Mouse (Mus musculus) embryonic facial prominence, embryonic 10.5 days (tissue): Measurements from ENCODE around the gene Sdr9c7. TPM values are rescaled to one million over a fixed set of nuclear protein-coding genes. Genes with fewer than 3 reads are reported as not detected.

Source experiments
- DNase-seq: peaks from one replicate; pipeline ENCODE4 v3.0.0-alpha.2; 2017; ENCODE audit warnings: low spot score
- H3K27ac ChIP-seq: fragments of 300-500 bp; sonication (generic); replicated peaks from 2 replicates; pipeline ENCODE4 v1.5.1; 2016; ENCODE audit warnings: mild to moderate bottlenecking
- H3K27me3 ChIP-seq: fragments of 300-500 bp; sonication (generic); replicated peaks from 2 replicates; pipeline ENCODE4 v1.6.1; 2016; ENCODE audit warnings: low read depth, mild to moderate bottlenecking; ENCODE audit not compliant: poor library complexity, severe bottlenecking
- H3K36me3 ChIP-seq: fragments of 300-500 bp; sonication (generic); replicated peaks from 2 replicates; pipeline ENCODE4 v1.6.1; 2016; ENCODE audit warnings: mild to moderate bottlenecking, moderate library complexity
- H3K4me1 ChIP-seq: fragments of 300-500 bp; sonication (generic); 2 replicates; pipeline ENCODE4 v1.6.1; 2016
- H3K4me3 ChIP-seq: fragments of 300-500 bp; sonication (generic); 2 replicates; pipeline ENCODE4 v1.5.1; 2016; ENCODE audit warnings: mild to moderate bottlenecking, moderate library complexity
- H3K9me3 ChIP-seq: fragments of 300-500 bp; sonication (generic); 2 replicates; pipeline ENCODE4 v1.6.1; 2016; ENCODE audit warnings: mild to moderate bottlenecking
- WGBS: fragments of 180-500 bp; shearing (Covaris S2); methylation state at CpG from one replicate; pipeline ENCODE4 v1.1.7; 2016; 5-methylcytosine and 5-hydroxymethylcytosine counted together
- polyA plus RNA-seq: library from polyadenylated mRNA; unstranded; fragments of >200 nt; fragmentation: Nextera tagmentation; extraction: Ambion mirVana; gene quantifications from 2 replicates; pipeline ENCODE4 v1.2.1, GENCODE M21; 2016

Sdr9c7 gene
- polyA plus RNA-seq = not detected in 2 replicates

GRCm38 (mm10) chr10:127898218-127898617 lies at the start of gene Sdr9c7:
Gene Sdr9c7 (plus strand): TSS chr10:127898518.
- H3K9me3 ChIP-seq = no peaks in the 10 kb centered on the region
- WGBS = 83% methylated on average over 2 of the region's 2 CpGs
- no peak within 1 kb of the TSS for H3K4me3 ChIP-seq
- H3K4me1 ChIP-seq = no peaks in the 10 kb centered on the region; the same call in 1 of the 2 replicates
- H3K27me3 ChIP-seq = no peaks in the 10 kb centered on the region
- no peak within 1 kb of the TSS for H3K27ac ChIP-seq
- DNase-seq = no peak
- H3K36me3 ChIP-seq = no peaks in the 10 kb centered on the region

- no peaks in the 10 kb centered on the region; the same call in 1 of the 2 replicates for H3K9me3 ChIP-seq
- no peak for DNase-seq
- no peaks in the 10 kb centered on the region for H3K4me1 ChIP-seq
- H3K36me3 ChIP-seq = no peaks in the 10 kb centered on the region
- H3K27ac ChIP-seq = no peak within 1 kb of the TSS
- no peak within 1 kb of the TSS for H3K4me3 ChIP-seq
- no peaks in the 10 kb centered on the region for H3K27me3 ChIP-seq
- WGBS = 76% methylated on average over 1 of the region's 1 CpGs
Observed at GRCm38 (mm10) chr10:127849628-127850027, 48.7 kb upstream of the Sdr9c7 start, which contains the start of gene Rdh19. Gene Rdh19 (plus strand): TSS chr10:127849928.

GRCm38 (mm10) chr10:127856376-127856775 lies 41.9 kb upstream of the Sdr9c7 start:
- Histone ChIP-seq H3K27ac (no peak overlapping the region), H3K36me3 (no peaks in the 10 kb centered on the region), H3K4me1 (no peaks in the 10 kb centered on the region), H3K4me3 (no peak overlapping the region), H3K9me3 (no peaks in the 10 kb centered on the region), H3K27me3 (no peaks in the 10 kb centered on the region)
- no peak for DNase-seq

GRCm38 (mm10) chr10:127864931-127865330 lies 33.4 kb upstream of the Sdr9c7 start:
- H3K4me1 ChIP-seq = no peaks in the 10 kb centered on the region

GRCm38 (mm10) chr10:127866232-127866631 lies 32.1 kb upstream of the Sdr9c7 start, which contains the start of gene Rdh16f2:
Gene Rdh16f2 (plus strand): TSS chr10:127866474.
- Histone ChIP-seq H3K36me3 (no peaks in the 10 kb centered on the region), H3K27me3 (no peaks in the 10 kb centered on the region), H3K9me3 (peaks cover 3% of the 10 kb centered on the region; the same call in 1 of the 2 replicates), H3K4me1 (no peaks in the 10 kb centered on the region), H3K4me3 (no peak within 1 kb of the TSS), H3K27ac (no peak within 1 kb of the TSS)
- 86% methylated on average over 3 of the region's 3 CpGs for WGBS
- no peak for DNase-seq

More at GRCm38 (mm10) chr10:127864931-127865330, 33.4 kb upstream of the Sdr9c7 start:
- Histone ChIP-seq H3K4me3 (no peak overlapping the region), H3K27ac (no peak overlapping the region), H3K36me3 (no peaks in the 10 kb centered on the region), H3K9me3 (no peaks in the 10 kb centered on the region; the same call in 1 of the 2 replicates), H3K27me3 (no peaks in the 10 kb centered on the region)
- DNase-seq = no peak

- Histone ChIP-seq H3K4me1 (no peaks in the 10 kb centered on the region), H3K9me3 (peaks cover 3% of the 10 kb centered on the region; the same call in 1 of the 2 replicates), H3K4me3 (no peak overlapping the region), H3K27ac (no peak overlapping the region), H3K36me3 (no peaks in the 10 kb centered on the region), H3K27me3 (no peaks in the 10 kb centered on the region)
- DNase-seq = no peak
- 70% methylated on average over 4 of the region's 4 CpGs for WGBS
Observed at GRCm38 (mm10) chr10:127872484-127872883, 25.8 kb upstream of the Sdr9c7 start.

- no peak for DNase-seq
- H3K27ac ChIP-seq = no peak overlapping the region
- 64% methylated on average over 2 of the region's 2 CpGs for WGBS
Observed at GRCm38 (mm10) chr10:127877681-127878080, 20.6 kb upstream of the Sdr9c7 start.

GRCm38 (mm10) chr10:127878262-127879057 lies 19.9 kb upstream of the Sdr9c7 start:
- Histone ChIP-seq H3K4me3 (no peak overlapping the region), H3K27me3 (no peaks in the 10 kb centered on the region), H3K9me3 (no peaks in the 10 kb centered on the region), H3K36me3 (no peaks in the 10 kb centered on the region), H3K4me1 (no peaks in the 10 kb centered on the region), H3K27ac (no peak overlapping the region)
- no peak for DNase-seq
- WGBS = 78% methylated on average over 3 of the region's 3 CpGs

More at GRCm38 (mm10) chr10:127877681-127878080, 20.6 kb upstream of the Sdr9c7 start:
- Histone ChIP-seq H3K9me3 (no peaks in the 10 kb centered on the region), H3K4me3 (no peak overlapping the region), H3K4me1 (no peaks in the 10 kb centered on the region), H3K36me3 (no peaks in the 10 kb centered on the region), H3K27me3 (no peaks in the 10 kb centered on the region)

- 89% methylated on average over 3 of the region's 3 CpGs for WGBS
Observed at GRCm38 (mm10) chr10:127879155-127879688, 19.1 kb upstream of the Sdr9c7 start.

GRCm38 (mm10) chr10:127881041-127881440 lies 17.3 kb upstream of the Sdr9c7 start:
- DNase-seq = no peak
- 87% methylated on average over 4 of the region's 4 CpGs for WGBS
- Histone ChIP-seq H3K9me3 (no peaks in the 10 kb centered on the region), H3K27ac (no peak overlapping the region), H3K36me3 (no peaks in the 10 kb centered on the region), H3K27me3 (no peaks in the 10 kb centered on the region), H3K4me1 (no peaks in the 10 kb centered on the region), H3K4me3 (no peak overlapping the region)

More at GRCm38 (mm10) chr10:127879155-127879688, 19.1 kb upstream of the Sdr9c7 start:
- Histone ChIP-seq H3K4me1 (no peaks in the 10 kb centered on the region), H3K27me3 (no peaks in the 10 kb centered on the region), H3K27ac (no peak overlapping the region), H3K36me3 (no peaks in the 10 kb centered on the region), H3K4me3 (no peak overlapping the region), H3K9me3 (no peaks in the 10 kb centered on the region)
- DNase-seq = no peak

- Histone ChIP-seq H3K4me3 (no peak overlapping the region), H3K27ac (no peak overlapping the region), H3K36me3 (no peaks in the 10 kb centered on the region), H3K27me3 (no peaks in the 10 kb centered on the region), H3K4me1 (peaks cover 7% of the 10 kb centered on the region), H3K9me3 (no peaks in the 10 kb centered on the region)
- 84% methylated on average over 1 of the region's 1 CpGs for WGBS
- no peak for DNase-seq
Observed at GRCm38 (mm10) chr10:127886551-127886950, 11.8 kb upstream of the Sdr9c7 start.

GRCm38 (mm10) chr10:127886971-127887370 lies 11.3 kb upstream of the Sdr9c7 start:
- H3K36me3 ChIP-seq = no peaks in the 10 kb centered on the region
- no peaks in the 10 kb centered on the region for H3K27me3 ChIP-seq
- WGBS = 81% methylated on average over 4 of the region's 4 CpGs
- H3K9me3 ChIP-seq = no peaks in the 10 kb centered on the region
- H3K27ac ChIP-seq = no peak overlapping the region
- H3K4me1 ChIP-seq = peaks cover 7% of the 10 kb centered on the region
- no peak overlapping the region for H3K4me3 ChIP-seq
- no peak for DNase-seq

- DNase-seq = no peak
- H3K9me3 ChIP-seq = no peaks in the 10 kb centered on the region
- no peak within 1 kb of the TSS for H3K4me3 ChIP-seq
- H3K4me1 ChIP-seq = peaks cover 7% of the 10 kb centered on the region
- H3K36me3 ChIP-seq = no peaks in the 10 kb centered on the region
- no peaks in the 10 kb centered on the region for H3K27me3 ChIP-seq
- no peak within 1 kb of the TSS for H3K27ac ChIP-seq
Observed at GRCm38 (mm10) chr10:127888605-127889004, 9.7 kb upstream of the Sdr9c7 start, which contains the start of gene Rdh7. Gene Rdh7 (minus strand): TSS chr10:127888817.
